Mouse (Mus musculus) retina, postnatal 7 days (tissue): ENCODE measurements around the gene Ppat.
"Not testable (repeated sequence)": the region's sequence is repeated elsewhere in the genome, so short reads cannot be mapped to it uniquely, and the experiment has no call there.

Experiments
- DNase-seq: peaks from one replicate; pipeline ENCODE4 v3.0.0-alpha.2; 2012; ENCODE audit warnings: low read depth, low spot score

Gene Ppat

GRCm38 (mm10) chr5:76947758-76948157 is 3.6 kb downstream of the Ppat start:
- DNase-seq, result no peak

GRCm38 (mm10) chr5:76947142-76947541 is 4.2 kb downstream of the Ppat start:
- DNase-seq, result no peak

GRCm38 (mm10) chr5:76945678-76946033 is 5.7 kb downstream of the Ppat start:
- no peak for DNase-seq

GRCm38 (mm10) chr5:76944965-76945677 is 6.3 kb downstream of the Ppat start:
- DNase-seq, result no peak

GRCm38 (mm10) chr5:76942505-76942904 is 8.9 kb downstream of the Ppat start:
- no peak for DNase-seq

- no peak for DNase-seq
These were observed 9.4 kb downstream of the Ppat start for GRCm38 (mm10) chr5:76941975-76942374.

GRCm38 (mm10) chr5:76939717-76940116 is 11.7 kb downstream of the Ppat start:
- DNase-seq, result no peak

- DNase-seq, result no peak
These were observed 22.0 kb downstream of the Ppat start for GRCm38 (mm10) chr5:76929180-76929877.

- no peak for DNase-seq
These were observed 23.1 kb downstream of the Ppat start for GRCm38 (mm10) chr5:76928124-76928832.

GRCm38 (mm10) chr5:76924296-76924695 is 27.1 kb downstream of the Ppat start:
- DNase-seq, result no peak

GRCm38 (mm10) chr5:76923428-76923827 is 27.9 kb downstream of the Ppat start:
- no peak for DNase-seq

- DNase-seq, result no peak
These were observed 28.5 kb downstream of the Ppat start for GRCm38 (mm10) chr5:76922833-76923232.

GRCm38 (mm10) chr5:76912522-76912921 is 38.9 kb downstream of the Ppat start:
- not testable (repeated sequence) for DNase-seq

GRCm38 (mm10) chr5:76910807-76911206 is 40.6 kb downstream of the Ppat start:
- no peak for DNase-seq

- DNase-seq, result no peak
These were observed 45.3 kb downstream of the Ppat start for GRCm38 (mm10) chr5:76906155-76906499.

GRCm38 (mm10) chr5:76905405-76906154 is 45.8 kb downstream of the Ppat start, which contains the start of gene Aasdh:
TSS of gene Aasdh (minus strand) at chr5:76905514.
- DNase-seq, result peak; percentile 96

GRCm38 (mm10) chr5:76904713-76905404 is 46.5 kb downstream of the Ppat start:
- no peak for DNase-seq

- no peak for DNase-seq
These were observed 49.2 kb downstream of the Ppat start for GRCm38 (mm10) chr5:76902131-76902530.

- no peak for DNase-seq
These were observed 58.3 kb downstream of the Ppat start for GRCm38 (mm10) chr5:76893084-76893483.

- DNase-seq, result no peak
These were observed 58.8 kb downstream of the Ppat start for GRCm38 (mm10) chr5:76892608-76893007.

- no peak for DNase-seq
These were observed 64.4 kb downstream of the Ppat start for GRCm38 (mm10) chr5:76887011-76887410.
